Mouse (Mus musculus) heart, embryonic 15.5 days (tissue): ENCODE measurements around the gene A430078G23Rik. TPM values are rescaled to one million over a fixed set of nuclear protein-coding genes. Genes with fewer than 3 reads are reported as not detected.
A peak's percentile ranks its signal among the peaks of the same experiment; 100 is the strongest.
"Not testable (repeated sequence)": the region's sequence is repeated elsewhere in the genome, so short reads cannot be mapped to it uniquely, and the experiment has no call there.

Source experiments
- ATAC-seq: fragments of 200-750 bp; cut with Nextera tagmentation; replicated peaks from 2 replicates; pipeline ENCODE4 v1.8.0; 2017; ENCODE audit warnings: low read depth, moderate TSS enrichment; ENCODE audit not compliant: insufficient number of reproducible peaks, insufficient read depth, low FRiP score
- H3K27ac ChIP-seq: fragments of 300-500 bp; sonication (generic); 2 replicates; pipeline ENCODE4 v1.5.1; 2015; ENCODE audit warnings: mild to moderate bottlenecking, inconsistent platforms
- H3K27me3 ChIP-seq: fragments of 300-500 bp; sonication (generic); 2 replicates; pipeline ENCODE4 v1.6.1; 2015; ENCODE audit warnings: inconsistent platforms
- H3K36me3 ChIP-seq: fragments of 300-500 bp; sonication (generic); 2 replicates; pipeline ENCODE4 v1.6.1; 2015; ENCODE audit warnings: mild to moderate bottlenecking, inconsistent platforms
- H3K4me1 ChIP-seq: fragments of 300-500 bp; sonication (generic); replicated peaks from 2 replicates; pipeline ENCODE4 v1.6.1; 2015; ENCODE audit warnings: inconsistent platforms
- H3K4me2 ChIP-seq: fragments of 300-500 bp; sonication (generic); 2 replicates; pipeline ENCODE4 v1.6.1; 2015; ENCODE audit warnings: inconsistent platforms, mild to moderate bottlenecking, moderate library complexity
- H3K4me3 ChIP-seq: fragments of 300-500 bp; sonication (generic); 2 replicates; pipeline ENCODE4 v1.5.1; 2015; ENCODE audit warnings: mild to moderate bottlenecking, inconsistent platforms
- H3K9ac ChIP-seq: fragments of 300-500 bp; sonication (generic); 2 replicates; pipeline ENCODE4 v1.6.1; 2015; ENCODE audit warnings: mild to moderate bottlenecking, inconsistent platforms
- H3K9me3 ChIP-seq: fragments of 300-500 bp; sonication (generic); replicated peaks from 2 replicates; pipeline ENCODE4 v1.6.1; 2016; ENCODE audit warnings: inconsistent platforms
- WGBS: fragments of 180-500 bp; shearing (Covaris S2); methylation state at CpG from one replicate; pipeline ENCODE4 v1.1.7; 2015; ENCODE audit warnings: mixed read lengths; 5-methylcytosine and 5-hydroxymethylcytosine counted together
- polyA plus RNA-seq: library from polyadenylated mRNA; unstranded; fragments of >200 nt; fragmentation: Nextera tagmentation; extraction: Ambion mirVana; gene quantifications from 2 replicates; pipeline ENCODE4 v1.2.1, GENCODE M21; 2015

The A430078G23Rik gene
- polyA plus RNA-seq, 1 experiment from 2014 or later, result 0.10 TPM

GRCm38 (mm10) chr8:3327538-3328245 is 25.5 kb upstream of the A430078G23Rik start:
- Histone ChIP-seq H3K9me3 (no peaks in the 10 kb centered on the region), H3K4me2 (no peak overlapping the region), H3K36me3 (no peaks in the 10 kb centered on the region), H3K27ac (no peak overlapping the region), H3K27me3 (no peaks in the 10 kb centered on the region), H3K4me3 (no peak overlapping the region), H3K9ac (no peak overlapping the region), H3K4me1 (no peaks in the 10 kb centered on the region)
- 60% methylated on average over 8 of the region's 8 CpGs for WGBS
- ATAC-seq, result no peak

GRCm38 (mm10) chr8:3330662-3331061 is 22.6 kb upstream of the A430078G23Rik start:
- Histone ChIP-seq H3K4me3 (no peak overlapping the region), H3K36me3 (no peaks in the 10 kb centered on the region), H3K9ac (no peak overlapping the region), H3K27ac (no peak overlapping the region), H3K4me2 (no peak overlapping the region), H3K4me1 (no peaks in the 10 kb centered on the region), H3K27me3 (no peaks in the 10 kb centered on the region), H3K9me3 (no peaks in the 10 kb centered on the region)
- 48% methylated on average over 6 of the region's 6 CpGs for WGBS
- no peak for ATAC-seq

DNA sequence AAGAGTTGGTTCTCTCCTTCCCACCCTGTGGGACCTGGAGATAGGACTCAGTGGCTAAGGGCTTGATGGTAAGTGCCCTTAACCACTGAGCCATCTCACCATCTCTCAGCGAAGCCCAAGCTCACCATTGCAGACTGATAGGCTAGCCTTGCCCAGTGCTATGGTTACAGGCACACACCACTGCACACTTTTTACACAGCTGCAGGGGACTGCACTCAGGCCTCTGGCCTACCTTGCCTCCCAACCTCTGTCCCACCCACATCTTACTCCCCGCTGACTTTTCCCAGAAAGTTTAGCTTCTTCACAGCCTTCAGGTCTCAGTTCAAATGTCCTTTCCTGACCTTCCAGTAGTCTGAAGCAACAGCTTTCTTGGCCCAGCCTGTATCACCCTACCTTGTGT is 21.5 kb upstream of the A430078G23Rik start:
- Histone ChIP-seq H3K36me3 (no peaks in the 10 kb centered on the region), H3K9me3 (no peaks in the 10 kb centered on the region), H3K9ac (no peak overlapping the region), H3K4me1 (no peaks in the 10 kb centered on the region), H3K27me3 (no peaks in the 10 kb centered on the region), H3K27ac (no peak overlapping the region), H3K4me3 (no peak overlapping the region), H3K4me2 (no peak overlapping the region)
- ATAC-seq, result no peak
- WGBS, result 77% methylated on average over 2 of the region's 2 CpGs

GRCm38 (mm10) chr8:3335881-3336280 is 17.3 kb upstream of the A430078G23Rik start:
- Histone ChIP-seq H3K9ac (no peak overlapping the region), H3K36me3 (no peaks in the 10 kb centered on the region), H3K4me2 (no peak overlapping the region), H3K27ac (no peak overlapping the region), H3K9me3 (no peaks in the 10 kb centered on the region), H3K4me1 (no peaks in the 10 kb centered on the region), H3K4me3 (no peak overlapping the region), H3K27me3 (no peaks in the 10 kb centered on the region)
- 69% methylated on average over 1 of the region's 1 CpGs for WGBS
- no peak for ATAC-seq

DNA sequence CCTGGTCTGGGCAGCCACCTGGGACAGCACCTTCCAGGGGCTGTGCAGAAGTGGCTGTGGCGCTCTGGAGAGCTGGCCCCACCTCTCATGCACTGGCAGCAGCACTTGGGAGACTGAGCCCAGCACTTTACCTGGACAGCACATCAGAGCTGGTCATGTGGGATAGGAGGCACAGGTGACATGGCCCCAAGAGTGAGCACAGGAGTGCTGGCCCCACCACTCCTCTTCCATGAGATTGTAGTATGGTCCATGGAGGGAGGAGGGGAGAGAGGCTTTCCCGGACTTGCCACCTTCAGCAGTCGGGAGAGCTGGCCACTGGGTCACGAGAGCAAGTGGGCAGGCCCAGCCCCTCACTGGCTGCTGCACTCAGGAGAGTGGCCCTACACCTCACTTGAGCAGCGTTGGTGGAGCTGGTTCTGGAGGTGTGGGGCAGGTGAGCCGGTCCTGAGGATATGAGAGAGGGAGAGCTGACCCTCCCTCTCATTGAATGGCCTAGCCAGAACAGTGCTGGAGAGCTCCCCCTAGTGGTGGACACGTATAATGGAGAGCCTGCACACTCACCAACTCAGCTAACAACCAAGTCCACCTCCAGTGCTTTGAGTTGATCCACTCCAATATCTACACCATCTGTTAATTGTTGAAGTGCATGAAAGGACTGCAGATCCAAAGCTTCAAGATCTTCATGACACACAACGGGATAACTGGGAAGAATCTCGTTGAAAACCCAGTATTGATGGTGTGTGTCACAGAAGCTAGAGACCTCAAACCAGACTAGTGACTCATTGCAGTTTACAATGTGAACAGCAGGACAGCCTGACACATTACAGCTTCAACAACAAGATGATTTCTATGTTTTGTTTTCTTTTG is 16.3 kb upstream of the A430078G23Rik start:
- H3K9me3 ChIP-seq, result no peaks in the 10 kb centered on the region
- 70% methylated on average over 9 of the region's 9 CpGs for WGBS
- H3K36me3 ChIP-seq, result no peaks in the 10 kb centered on the region
- no peak overlapping the region for H3K27ac ChIP-seq
- H3K9ac ChIP-seq, result no peak overlapping the region
- no peak overlapping the region for H3K4me2 ChIP-seq
- no peak overlapping the region for H3K4me3 ChIP-seq
- no peaks in the 10 kb centered on the region for H3K27me3 ChIP-seq
- H3K4me1 ChIP-seq, result no peaks in the 10 kb centered on the region
- 0 out of 2 replicates have a peak, but pooled peaks have one; percentile 22 for ATAC-seq

GRCm38 (mm10) chr8:3337525-3337824 is 15.7 kb upstream of the A430078G23Rik start:
- not testable (repeated sequence) for H3K27me3 ChIP-seq, H3K27ac ChIP-seq
- 83% methylated on average over 3 of the region's 3 CpGs for WGBS

GRCm38 (mm10) chr8:3337971-3338370 is 15.2 kb upstream of the A430078G23Rik start:
- Histone ChIP-seq H3K4me3 (no peak overlapping the region), H3K27ac (no peak overlapping the region), H3K9ac (no peak overlapping the region), H3K9me3 (no peaks in the 10 kb centered on the region), H3K27me3 (no peaks in the 10 kb centered on the region), H3K4me2 (no peak overlapping the region), H3K36me3 (no peaks in the 10 kb centered on the region), H3K4me1 (no peaks in the 10 kb centered on the region)
- no peak for ATAC-seq
- WGBS, result 90% methylated on average over 11 of the region's 11 CpGs

More at GRCm38 (mm10) chr8:3337525-3337824, 15.7 kb upstream of the A430078G23Rik start:
- not testable (repeated sequence) for H3K4me2 ChIP-seq, H3K9me3 ChIP-seq, H3K4me3 ChIP-seq, H3K9ac ChIP-seq, H3K4me1 ChIP-seq, H3K36me3 ChIP-seq, ATAC-seq

- not testable (repeated sequence) for H3K4me3 ChIP-seq, H3K4me1 ChIP-seq, H3K9me3 ChIP-seq, H3K9ac ChIP-seq, H3K36me3 ChIP-seq, H3K27me3 ChIP-seq, H3K4me2 ChIP-seq, H3K27ac ChIP-seq, ATAC-seq
- 86% methylated on average over 3 of the region's 3 CpGs for WGBS
These were observed 12.5 kb upstream of the A430078G23Rik start for GRCm38 (mm10) chr8:3340711-3341110.

GRCm38 (mm10) chr8:3345337-3345736 is 7.9 kb upstream of the A430078G23Rik start:
- Histone ChIP-seq H3K9ac (no peak overlapping the region), H3K4me3 (no peak overlapping the region), H3K4me1 (no peaks in the 10 kb centered on the region), H3K4me2 (no peak overlapping the region), H3K27me3 (no peaks in the 10 kb centered on the region), H3K36me3 (no peaks in the 10 kb centered on the region), H3K27ac (no peak overlapping the region), H3K9me3 (no peaks in the 10 kb centered on the region)
- ATAC-seq, result no peak
- WGBS, result 96% methylated on average over 6 of the region's 6 CpGs

GRCm38 (mm10) chr8:3346691-3347413 is 6.4 kb upstream of the A430078G23Rik start:
- no peak overlapping the region for H3K4me2 ChIP-seq
- no peaks in the 10 kb centered on the region for H3K4me1 ChIP-seq
- no peak overlapping the region for H3K9ac ChIP-seq
- no peaks in the 10 kb centered on the region for H3K9me3 ChIP-seq
- no peak overlapping the region for H3K27ac ChIP-seq
- ATAC-seq, result no peak
- 86% methylated on average over 5 of the region's 5 CpGs for WGBS
- no peaks in the 10 kb centered on the region for H3K27me3 ChIP-seq
- no peak overlapping the region for H3K4me3 ChIP-seq
- no peaks in the 10 kb centered on the region for H3K36me3 ChIP-seq

DNA sequence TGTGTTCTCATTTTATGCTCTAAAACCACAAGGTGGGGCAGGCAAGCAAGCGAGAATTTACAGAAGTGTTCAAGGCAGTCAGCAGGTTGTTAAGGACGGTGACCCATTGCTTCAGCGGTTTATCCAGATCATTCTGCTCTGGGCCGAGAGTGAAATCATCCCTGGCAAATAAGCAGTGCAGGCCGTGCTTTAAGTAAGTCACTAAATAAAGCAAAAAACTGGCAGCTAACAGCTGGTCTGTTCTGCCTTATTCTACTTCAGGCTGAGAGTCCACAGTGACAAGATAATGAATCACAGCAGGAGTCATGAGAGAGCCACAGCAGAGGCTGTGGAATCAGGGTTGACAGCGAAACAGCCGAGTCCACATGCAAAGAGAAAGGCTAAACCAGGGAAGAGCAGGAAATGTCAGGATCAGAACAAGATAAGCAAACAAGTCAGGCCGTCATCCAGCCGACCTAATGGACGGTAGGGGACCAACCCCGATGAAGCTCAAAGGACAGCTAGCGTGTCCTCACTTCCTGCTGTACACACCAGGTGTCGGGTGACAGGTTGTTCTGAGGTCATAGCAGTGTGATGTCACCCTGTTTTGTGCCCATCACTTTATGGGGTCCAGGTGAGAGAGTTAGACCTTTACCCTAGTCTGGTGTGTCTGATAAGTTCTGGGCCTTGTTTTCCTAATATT is 4.9 kb upstream of the A430078G23Rik start:
- no peak overlapping the region for H3K4me3 ChIP-seq
- no peaks in the 10 kb centered on the region for H3K4me1 ChIP-seq
- H3K36me3 ChIP-seq, result no peaks in the 10 kb centered on the region
- no peak overlapping the region for H3K27ac ChIP-seq
- no peaks in the 10 kb centered on the region for H3K27me3 ChIP-seq
- no peak overlapping the region for H3K4me2 ChIP-seq
- no peaks in the 10 kb centered on the region for H3K9me3 ChIP-seq
- WGBS, result 26% methylated on average over 13 of the region's 13 CpGs
- H3K9ac ChIP-seq, result no peak overlapping the region
- ATAC-seq, result no peak
